Mouse (Mus musculus) lung, embryonic 16.5 days (tissue): ENCODE data around the gene Nid1. TPM values are rescaled to one million over a fixed set of nuclear protein-coding genes. Genes with fewer than 3 reads are reported as not detected.
"Not testable (repeated sequence)": the region's sequence is repeated elsewhere in the genome, so short reads cannot be mapped to it uniquely, and the experiment has no call there.

Source experiments
- ATAC-seq: fragments of 200-750 bp; cut with Nextera tagmentation; 2 replicates; pipeline ENCODE4 v1.8.0; 2017; ENCODE audit warnings: low read depth, mild to moderate bottlenecking, moderate library complexity
- H3K27ac ChIP-seq: fragments of 300-500 bp; sonication (generic); 2 replicates; pipeline ENCODE4 v1.5.1; 2014; ENCODE audit warnings: mild to moderate bottlenecking, control low read depth, low read length
- H3K27me3 ChIP-seq: fragments of 300-500 bp; sonication (generic); 2 replicates; pipeline ENCODE4 v1.6.1; 2014; ENCODE audit warnings: low read depth, low read length, mixed read lengths; ENCODE audit not compliant: control insufficient read depth, insufficient read depth
- H3K36me3 ChIP-seq: fragments of 300-500 bp; sonication (generic); 2 replicates; pipeline ENCODE4 v1.6.1; 2014; ENCODE audit warnings: low read length; ENCODE audit not compliant: control insufficient read depth, insufficient read depth
- H3K4me1 ChIP-seq: fragments of 300-500 bp; sonication (generic); replicated peaks from 2 replicates; pipeline ENCODE4 v1.6.1; 2014; ENCODE audit warnings: low read length, mixed read lengths; ENCODE audit not compliant: control insufficient read depth, insufficient read depth
- H3K4me2 ChIP-seq: fragments of 300-500 bp; sonication (generic); 2 replicates; pipeline ENCODE4 v1.6.1; 2014; ENCODE audit warnings: low read depth, low read length, control low read depth
- H3K4me3 ChIP-seq: fragments of 300-500 bp; sonication (generic); 2 replicates; pipeline ENCODE4 v1.5.1; 2014; ENCODE audit warnings: mild to moderate bottlenecking, low read length, control low read depth
- H3K9ac ChIP-seq: fragments of 300-500 bp; sonication (generic); 2 replicates; pipeline ENCODE4 v1.6.1; 2014; ENCODE audit warnings: low read length, control low read depth
- H3K9me3 ChIP-seq: fragments of 300-500 bp; sonication (generic); 2 replicates; pipeline ENCODE4 v1.6.1; 2016; ENCODE audit warnings: low read length; ENCODE audit not compliant: control insufficient read depth
- WGBS: fragments of 180-500 bp; shearing (Covaris S2); extraction: QIAGEN DNeasy Blood & Tissue Kit; methylation state at CpG from one replicate; pipeline ENCODE4 v1.1.7; 2014; 5-methylcytosine and 5-hydroxymethylcytosine counted together
- polyA plus RNA-seq: library from polyadenylated mRNA; unstranded; fragments of >200 nt; fragmentation: Nextera tagmentation; extraction: Ambion mirVana; gene quantifications from 2 replicates; pipeline ENCODE4 v1.2.1, GENCODE M21; 2015

Nid1 gene
- polyA plus RNA-seq, 1 experiment from 2014 or later = 167 TPM

DNA sequence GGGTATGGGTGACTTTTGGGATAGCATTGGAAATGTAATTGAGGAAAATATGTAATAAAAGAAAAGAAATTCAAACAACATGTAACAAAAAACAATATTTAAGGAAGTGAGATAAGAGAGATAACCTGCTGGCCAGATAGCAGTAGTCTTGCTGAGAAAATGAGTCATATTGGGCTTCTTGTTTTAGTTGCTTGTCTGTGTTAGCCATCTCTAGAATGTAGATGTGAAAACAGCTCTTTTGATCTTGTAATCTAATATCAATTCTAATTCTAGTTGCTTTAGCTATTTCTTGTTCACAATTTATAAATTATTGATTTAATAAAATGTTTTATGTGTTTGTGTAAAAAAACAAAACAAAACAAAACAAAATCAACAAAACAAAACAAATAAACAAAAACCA lies 29.9 kb downstream of the Nid1 start:
- not testable (repeated sequence) for H3K27ac ChIP-seq, H3K4me1 ChIP-seq, ATAC-seq, H3K9me3 ChIP-seq, H3K36me3 ChIP-seq, H3K27me3 ChIP-seq, H3K4me2 ChIP-seq, H3K9ac ChIP-seq, H3K4me3 ChIP-seq

DNA sequence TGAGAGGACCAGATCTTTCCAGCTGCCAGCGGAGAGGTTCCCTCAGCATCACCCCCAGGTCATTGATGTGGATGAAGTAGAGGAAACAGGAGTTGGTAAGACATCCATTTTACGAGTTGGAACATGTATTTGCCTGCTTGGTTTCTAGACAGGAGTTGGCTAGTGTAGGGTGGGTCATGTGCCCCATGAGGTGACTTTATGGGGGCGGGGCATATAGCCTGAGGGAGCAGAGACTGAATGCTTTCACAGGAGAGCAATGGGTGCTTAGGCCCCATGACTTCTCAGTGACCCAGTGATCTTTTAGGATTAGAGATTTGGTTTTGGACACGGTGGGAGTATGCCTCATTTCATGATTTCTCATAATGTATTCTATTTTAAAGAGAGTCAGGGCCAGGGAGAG lies 31.2 kb downstream of the Nid1 start:
- H3K27me3 ChIP-seq = no peaks in the 10 kb centered on the region
- H3K9ac ChIP-seq = no peak overlapping the region
- H3K9me3 ChIP-seq = no peaks in the 10 kb centered on the region
- H3K4me1 ChIP-seq = no peaks in the 10 kb centered on the region
- no peak overlapping the region for H3K27ac ChIP-seq
- no peak overlapping the region for H3K4me3 ChIP-seq
- 87% methylated on average over 4 of the region's 4 CpGs for WGBS
- H3K4me2 ChIP-seq = no peak overlapping the region
- H3K36me3 ChIP-seq = peaks cover 15% of the 10 kb centered on the region
- no peak for ATAC-seq

DNA sequence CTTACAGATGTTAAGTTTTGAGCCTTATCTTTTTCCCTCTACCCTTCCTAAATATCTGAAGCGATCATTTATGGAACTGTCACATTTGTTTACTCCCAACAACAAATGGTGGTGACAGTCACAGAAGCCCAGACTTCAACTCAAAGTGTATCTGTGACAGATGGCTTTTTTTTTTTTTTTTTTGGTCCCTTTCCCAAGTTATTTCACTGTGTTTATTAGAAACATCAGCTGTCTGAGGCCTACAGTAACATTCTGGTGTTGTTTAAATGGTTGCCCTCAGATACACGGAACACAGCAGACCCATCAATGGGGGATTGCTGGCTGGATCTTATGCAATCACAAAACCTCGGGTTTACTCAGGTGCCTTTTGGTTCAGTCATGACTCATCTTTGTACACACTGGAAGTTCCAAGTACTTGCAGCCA lies 34.0 kb downstream of the Nid1 start:
- no peak overlapping the region for H3K27ac ChIP-seq
- H3K9ac ChIP-seq = no peak overlapping the region
- H3K4me2 ChIP-seq = no peak overlapping the region
- no peaks in the 10 kb centered on the region for H3K9me3 ChIP-seq
- peaks cover 20% of the 10 kb centered on the region for H3K36me3 ChIP-seq
- no peaks in the 10 kb centered on the region for H3K27me3 ChIP-seq
- H3K4me3 ChIP-seq = no peak overlapping the region
- H3K4me1 ChIP-seq = no peaks in the 10 kb centered on the region
- ATAC-seq = peak; percentile 79
- 35% methylated on average over 3 of the region's 3 CpGs for WGBS

DNA sequence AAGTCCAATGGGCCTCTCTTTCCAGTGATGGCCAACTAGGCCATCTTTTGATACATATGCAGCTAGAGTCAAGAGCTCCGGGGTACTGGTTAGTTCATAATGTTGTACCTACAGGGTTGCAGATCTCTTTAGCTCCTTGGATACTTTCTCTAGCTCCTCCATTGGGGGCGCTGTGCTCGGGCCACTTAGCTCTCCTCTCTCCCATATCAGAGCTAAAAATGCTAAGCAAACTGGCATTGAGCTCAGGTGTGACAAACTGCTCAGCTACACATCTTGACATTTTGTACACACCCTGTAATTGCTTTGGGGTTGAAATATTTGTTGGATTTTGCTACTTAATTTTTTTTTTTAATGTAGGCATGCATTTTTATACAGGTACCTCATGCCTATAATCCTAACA lies 37.1 kb downstream of the Nid1 start:
- H3K4me2 ChIP-seq, H3K27me3 ChIP-seq, H3K9ac ChIP-seq, H3K4me3 ChIP-seq, H3K4me1 ChIP-seq, H3K27ac ChIP-seq, ATAC-seq, H3K9me3 ChIP-seq: not testable (repeated sequence)
- peaks cover 18% of the 10 kb centered on the region for H3K36me3 ChIP-seq
- WGBS = 64% methylated on average over 2 of the region's 3 CpGs

DNA sequence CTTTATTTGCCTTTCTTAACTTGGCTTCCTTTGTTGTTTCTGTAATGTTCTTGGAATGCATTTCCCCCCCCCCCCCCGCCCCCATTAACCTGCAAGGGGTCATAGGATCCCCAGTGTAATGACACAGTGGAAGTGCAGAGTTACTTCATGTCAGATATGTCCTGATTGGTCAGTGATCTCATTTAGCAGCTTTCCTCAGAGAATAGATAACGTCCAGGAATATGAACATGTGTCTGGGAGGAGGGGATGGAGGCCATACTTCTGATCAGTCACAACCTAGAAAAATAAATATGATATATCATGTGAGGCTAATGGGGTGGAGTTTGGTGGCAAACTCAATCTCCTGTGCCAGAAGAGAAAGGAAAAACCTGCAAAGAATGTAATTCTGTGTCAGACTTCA lies 37.6 kb downstream of the Nid1 start:
- ATAC-seq = no peak
- 31% methylated on average over 2 of the region's 2 CpGs for WGBS
- H3K4me1 ChIP-seq = 0 out of 2 replicates have a peak, but pooled peaks cover 3% of the 10 kb centered on the region
- H3K9me3 ChIP-seq = no peaks in the 10 kb centered on the region
- H3K27ac ChIP-seq = no peak overlapping the region
- peaks cover 18% of the 10 kb centered on the region for H3K36me3 ChIP-seq
- H3K4me3 ChIP-seq = no peak overlapping the region
- H3K27me3 ChIP-seq = no peaks in the 10 kb centered on the region
- H3K4me2 ChIP-seq = no peak overlapping the region
- H3K9ac ChIP-seq = no peak overlapping the region

DNA sequence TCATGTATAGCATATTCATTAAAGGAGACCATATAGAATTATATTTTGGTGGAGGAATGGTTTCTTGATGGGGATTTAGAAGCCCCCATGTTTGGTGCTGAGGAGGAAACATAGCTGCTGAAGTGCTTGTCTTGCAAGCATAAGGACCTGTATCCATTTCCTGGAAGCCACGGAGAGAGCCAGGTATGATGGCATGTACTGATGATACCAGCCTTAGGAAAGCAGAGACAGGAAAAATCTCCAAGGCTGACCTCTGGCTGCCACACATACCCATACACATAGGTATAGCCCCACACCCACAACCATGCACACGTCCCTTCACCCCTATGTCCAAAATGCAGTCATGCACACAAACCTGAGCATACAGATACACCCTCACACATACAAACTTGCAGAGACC lies 39.2 kb downstream of the Nid1 start:
- Histone ChIP-seq H3K9ac (no peak overlapping the region), H3K27me3 (no peaks in the 10 kb centered on the region), H3K4me2 (no peak overlapping the region), H3K36me3 (peaks cover 19% of the 10 kb centered on the region), H3K27ac (no peak overlapping the region), H3K4me3 (no peak overlapping the region), H3K4me1 (peaks cover 9% of the 10 kb centered on the region), H3K9me3 (no peaks in the 10 kb centered on the region)
- ATAC-seq = no peak
- 92% methylated on average over 2 of the region's 2 CpGs for WGBS

GRCm38 (mm10) chr13:13477046-13477445 lies 39.7 kb downstream of the Nid1 start:
- H3K36me3 ChIP-seq = peaks cover 23% of the 10 kb centered on the region
- H3K4me1 ChIP-seq = peaks cover 9% of the 10 kb centered on the region
- no peak overlapping the region for H3K4me2 ChIP-seq
- no peaks in the 10 kb centered on the region for H3K27me3 ChIP-seq
- no peaks in the 10 kb centered on the region for H3K9me3 ChIP-seq
- WGBS = 81% methylated on average over 2 of the region's 2 CpGs
- H3K4me3 ChIP-seq = no peak overlapping the region
- H3K9ac ChIP-seq = no peak overlapping the region
- no peak for ATAC-seq
- H3K27ac ChIP-seq = no peak overlapping the region

DNA sequence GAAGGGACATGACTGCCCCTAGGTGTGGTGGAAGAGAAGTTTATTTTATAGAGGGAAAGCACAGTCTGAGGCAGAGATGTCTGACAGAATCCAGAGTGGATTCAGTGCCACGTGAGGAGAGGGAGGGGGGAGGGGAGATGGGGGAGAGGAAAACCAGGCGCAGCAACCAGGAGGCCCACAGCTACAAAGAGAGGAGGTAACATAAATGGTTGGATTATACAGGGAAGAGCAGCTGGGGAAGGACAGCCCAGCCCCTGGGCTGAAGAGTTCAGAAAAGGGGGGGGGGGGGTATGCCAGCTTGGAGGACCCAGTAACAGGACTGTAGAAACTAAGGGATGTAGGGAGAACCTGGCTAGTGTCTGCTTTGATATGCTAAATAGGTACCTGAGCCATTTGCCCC lies 42.6 kb downstream of the Nid1 start:
- 7% methylated on average over 2 of the region's 2 CpGs for WGBS
- Histone ChIP-seq H3K27me3 (no peaks in the 10 kb centered on the region), H3K9me3 (no peaks in the 10 kb centered on the region), H3K4me2 (no peak overlapping the region), H3K9ac (no peak overlapping the region), H3K27ac (no peak overlapping the region), H3K36me3 (peaks cover 25% of the 10 kb centered on the region), H3K4me1 (peaks cover 9% of the 10 kb centered on the region), H3K4me3 (no peak overlapping the region)
- no peak for ATAC-seq

DNA sequence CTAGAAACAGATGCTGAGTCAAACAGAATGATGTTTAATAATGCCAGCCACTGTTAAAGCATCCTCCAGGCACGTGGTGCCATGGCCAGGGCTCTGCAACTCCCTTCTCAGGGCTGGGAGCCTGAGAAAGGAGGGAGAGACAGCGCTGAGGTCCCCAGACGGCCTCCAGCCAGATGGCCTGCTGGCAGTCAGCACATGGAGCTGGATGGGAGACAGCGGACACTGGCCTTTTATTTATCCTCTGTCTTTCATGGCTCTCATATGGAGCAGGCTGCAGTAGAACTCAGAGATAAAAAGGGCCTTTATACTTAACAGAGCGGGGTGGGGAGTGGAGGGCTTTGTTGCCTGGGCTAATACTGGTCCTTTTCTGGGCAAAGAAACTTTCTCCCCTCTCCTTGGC lies 43.7 kb downstream of the Nid1 start:
- no peaks in the 10 kb centered on the region for H3K9me3 ChIP-seq
- no peak overlapping the region for H3K4me3 ChIP-seq
- H3K9ac ChIP-seq = no peak overlapping the region; the same call in 1 of the 2 replicates
- WGBS = 47% methylated on average over 5 of the region's 5 CpGs
- peak overlapping the region; percentile 46; the same call in 1 of the 2 replicates for H3K27ac ChIP-seq
- H3K4me1 ChIP-seq = peaks cover 9% of the 10 kb centered on the region
- H3K27me3 ChIP-seq = no peaks in the 10 kb centered on the region
- H3K4me2 ChIP-seq = no peak overlapping the region
- peak; percentile 93 for ATAC-seq
- H3K36me3 ChIP-seq = peaks cover 22% of the 10 kb centered on the region
